Mouse (Mus musculus): ENCODE data around the gene Pgs1. TPM values are rescaled to one million over a fixed set of nuclear protein-coding genes. Genes with fewer than 3 reads are reported as not detected.

Gene Pgs1
- polyA plus RNA-seq, 1 experiment from 2014 or later = 45.9 TPM

- DNase-seq (ENCODE audit: low spot score) (no peak), ATAC-seq (ENCODE audit: insufficient read depth, low FRiP score, low TSS enrichment) (no peak)
- Histone ChIP-seq H3K4me2 (ENCODE audit: low read depth) (no peak overlapping the region), H3K4me3 (ENCODE audit: low read depth, low read length) (no peak overlapping the region), H3K9me3 (ENCODE audit: control insufficient read depth, low read length) (no peaks in the 10 kb centered on the region), H3K9ac (ENCODE audit: low read length) (no peak overlapping the region), H3K27ac (ENCODE audit: low read depth, low read length) (no peak overlapping the region), H3K4me1 (ENCODE audit: control insufficient read depth, insufficient read depth, low read length) (no peaks in the 10 kb centered on the region), H3K36me3 (ENCODE audit: control insufficient read depth, insufficient read depth, low read length) (peaks cover 11% of the 10 kb centered on the region), H3K27me3 (ENCODE audit: control insufficient read depth, insufficient read depth, low read length) (no peaks in the 10 kb centered on the region)
- 75% methylated on average over 2 of the region's 2 CpGs for WGBS
These were observed 38.0 kb downstream of the Pgs1 start for GRCm38 (mm10) chr11:118024111-118024510.

- Histone ChIP-seq H3K27ac (ENCODE audit: low read depth, low read length) (no peak overlapping the region), H3K9ac (ENCODE audit: low read length) (no peak overlapping the region), H3K9me3 (ENCODE audit: control insufficient read depth, low read length) (no peaks in the 10 kb centered on the region), H3K27me3 (ENCODE audit: control insufficient read depth, insufficient read depth, low read length) (no peaks in the 10 kb centered on the region), H3K4me2 (ENCODE audit: low read depth) (no peak overlapping the region), H3K4me3 (ENCODE audit: low read depth, low read length) (no peak overlapping the region), H3K4me1 (ENCODE audit: control insufficient read depth, insufficient read depth, low read length) (no peaks in the 10 kb centered on the region), H3K36me3 (ENCODE audit: control insufficient read depth, insufficient read depth, low read length) (0 out of 2 replicates have a peak, but pooled peaks cover 2% of the 10 kb centered on the region)
- ATAC-seq (ENCODE audit: insufficient read depth, low FRiP score, low TSS enrichment) = no peak
- 94% methylated on average over 6 of the region's 6 CpGs for WGBS
- DNase-seq (ENCODE audit: low spot score) = no peak
These were observed 43.1 kb downstream of the Pgs1 start for GRCm38 (mm10) chr11:118029170-118029569.

GRCm38 (mm10) chr11:118031134-118031533 is 45.0 kb downstream of the Pgs1 start:
- H3K9ac ChIP-seq (ENCODE audit: low read length) = no peak overlapping the region
- no peaks in the 10 kb centered on the region for H3K4me1 ChIP-seq (ENCODE audit: control insufficient read depth, insufficient read depth, low read length)
- H3K27ac ChIP-seq (ENCODE audit: low read depth, low read length) = no peak overlapping the region
- 96% methylated on average over 9 of the region's 9 CpGs for WGBS
- DNase-seq (ENCODE audit: low spot score) (no peak), ATAC-seq (ENCODE audit: insufficient read depth, low FRiP score, low TSS enrichment) (no peak)
- no peak overlapping the region for H3K4me3 ChIP-seq (ENCODE audit: low read depth, low read length)
- H3K27me3 ChIP-seq (ENCODE audit: control insufficient read depth, insufficient read depth, low read length) = no peaks in the 10 kb centered on the region
- H3K9me3 ChIP-seq (ENCODE audit: control insufficient read depth, low read length) = no peaks in the 10 kb centered on the region
- H3K4me2 ChIP-seq (ENCODE audit: low read depth) = no peak overlapping the region
- no peaks in the 10 kb centered on the region for H3K36me3 ChIP-seq (ENCODE audit: control insufficient read depth, insufficient read depth, low read length)

- Histone ChIP-seq H3K4me3 (ENCODE audit: low read depth, low read length) (no peak overlapping the region), H3K9me3 (ENCODE audit: control insufficient read depth, low read length) (no peaks in the 10 kb centered on the region), H3K4me2 (ENCODE audit: low read depth) (no peak overlapping the region), H3K9ac (ENCODE audit: low read length) (no peak overlapping the region), H3K27ac (ENCODE audit: low read depth, low read length) (no peak overlapping the region), H3K36me3 (ENCODE audit: control insufficient read depth, insufficient read depth, low read length) (no peaks in the 10 kb centered on the region), H3K27me3 (ENCODE audit: control insufficient read depth, insufficient read depth, low read length) (no peaks in the 10 kb centered on the region), H3K4me1 (ENCODE audit: control insufficient read depth, insufficient read depth, low read length) (no peaks in the 10 kb centered on the region)
- WGBS = 84% methylated on average over 13 of the region's 13 CpGs
- ATAC-seq (ENCODE audit: insufficient read depth, low FRiP score, low TSS enrichment) = no peak
- no peak for DNase-seq (ENCODE audit: low spot score)
These were observed 48.3 kb downstream of the Pgs1 start for GRCm38 (mm10) chr11:118034395-118034794.

- Histone ChIP-seq H3K9me3 (ENCODE audit: control insufficient read depth, low read length) (no peaks in the 10 kb centered on the region), H3K4me1 (ENCODE audit: control insufficient read depth, insufficient read depth, low read length) (no peaks in the 10 kb centered on the region), H3K36me3 (ENCODE audit: control insufficient read depth, insufficient read depth, low read length) (no peaks in the 10 kb centered on the region), H3K4me3 (ENCODE audit: low read depth, low read length) (no peak overlapping the region), H3K27me3 (ENCODE audit: control insufficient read depth, insufficient read depth, low read length) (no peaks in the 10 kb centered on the region), H3K4me2 (ENCODE audit: low read depth) (no peak overlapping the region), H3K27ac (ENCODE audit: low read depth, low read length) (no peak overlapping the region), H3K9ac (ENCODE audit: low read length) (no peak overlapping the region)
- no peak for ATAC-seq (ENCODE audit: insufficient read depth, low FRiP score, low TSS enrichment)
- DNase-seq (ENCODE audit: low spot score) = no peak
- WGBS = 82% methylated on average over 9 of the region's 9 CpGs
These were observed 49.0 kb downstream of the Pgs1 start for GRCm38 (mm10) chr11:118035068-118035467.

GRCm38 (mm10) chr11:118042791-118043190 is 56.7 kb downstream of the Pgs1 start:
- Histone ChIP-seq H3K27me3 (ENCODE audit: control insufficient read depth, insufficient read depth, low read length) (no peaks in the 10 kb centered on the region), H3K9me3 (ENCODE audit: control insufficient read depth, low read length) (no peaks in the 10 kb centered on the region), H3K9ac (ENCODE audit: low read length) (no peak overlapping the region), H3K4me2 (ENCODE audit: low read depth) (no peak overlapping the region), H3K4me1 (ENCODE audit: control insufficient read depth, insufficient read depth, low read length) (no peaks in the 10 kb centered on the region), H3K27ac (ENCODE audit: low read depth, low read length) (no peak overlapping the region), H3K36me3 (ENCODE audit: control insufficient read depth, insufficient read depth, low read length) (no peaks in the 10 kb centered on the region), H3K4me3 (ENCODE audit: low read depth, low read length) (no peak overlapping the region)
- ATAC-seq (ENCODE audit: insufficient read depth, low FRiP score, low TSS enrichment) (no peak), DNase-seq (ENCODE audit: low spot score) (no peak)
- WGBS = 93% methylated on average over 9 of the region's 9 CpGs

- Histone ChIP-seq H3K4me3 (ENCODE audit: low read depth, low read length) (no peak overlapping the region), H3K4me1 (ENCODE audit: control insufficient read depth, insufficient read depth, low read length) (no peaks in the 10 kb centered on the region), H3K27ac (ENCODE audit: low read depth, low read length) (no peak overlapping the region), H3K9ac (ENCODE audit: low read length) (no peak overlapping the region), H3K27me3 (ENCODE audit: control insufficient read depth, insufficient read depth, low read length) (no peaks in the 10 kb centered on the region), H3K9me3 (ENCODE audit: control insufficient read depth, low read length) (no peaks in the 10 kb centered on the region), H3K36me3 (ENCODE audit: control insufficient read depth, insufficient read depth, low read length) (no peaks in the 10 kb centered on the region), H3K4me2 (ENCODE audit: low read depth) (no peak overlapping the region)
- DNase-seq (ENCODE audit: low spot score) (no peak), ATAC-seq (ENCODE audit: insufficient read depth, low FRiP score, low TSS enrichment) (no peak)
- 70% methylated on average over 14 of the region's 14 CpGs for WGBS
These were observed 57.3 kb downstream of the Pgs1 start for GRCm38 (mm10) chr11:118043293-118043907.

GRCm38 (mm10) chr11:118049641-118050040 is 63.5 kb downstream of the Pgs1 start:
- no peak for ATAC-seq (ENCODE audit: insufficient read depth, low FRiP score, low TSS enrichment)
- no peak for DNase-seq (ENCODE audit: low spot score)
- Histone ChIP-seq H3K4me2 (ENCODE audit: low read depth) (no peak overlapping the region), H3K27ac (ENCODE audit: low read depth, low read length) (no peak overlapping the region), H3K4me1 (ENCODE audit: control insufficient read depth, insufficient read depth, low read length) (no peaks in the 10 kb centered on the region), H3K27me3 (ENCODE audit: control insufficient read depth, insufficient read depth, low read length) (no peaks in the 10 kb centered on the region), H3K36me3 (ENCODE audit: control insufficient read depth, insufficient read depth, low read length) (no peaks in the 10 kb centered on the region), H3K4me3 (ENCODE audit: low read depth, low read length) (no peak overlapping the region), H3K9me3 (ENCODE audit: control insufficient read depth, low read length) (no peaks in the 10 kb centered on the region), H3K9ac (ENCODE audit: low read length) (no peak overlapping the region)
- WGBS = 29% methylated on average over 8 of the region's 8 CpGs

- Histone ChIP-seq H3K27ac (ENCODE audit: low read depth, low read length) (no peak overlapping the region), H3K4me1 (ENCODE audit: control insufficient read depth, insufficient read depth, low read length) (no peaks in the 10 kb centered on the region)
These were observed 64.1 kb downstream of the Pgs1 start for GRCm38 (mm10) chr11:118050174-118050573.

More at GRCm38 (mm10) chr11:118050174-118050573, 64.1 kb downstream of the Pgs1 start:
- ATAC-seq (ENCODE audit: insufficient read depth, low FRiP score, low TSS enrichment) = no peak
- WGBS = 87% methylated on average over 16 of the region's 16 CpGs
- Histone ChIP-seq H3K27me3 (ENCODE audit: control insufficient read depth, insufficient read depth, low read length) (no peaks in the 10 kb centered on the region), H3K36me3 (ENCODE audit: control insufficient read depth, insufficient read depth, low read length) (no peaks in the 10 kb centered on the region), H3K9ac (ENCODE audit: low read length) (no peak overlapping the region), H3K4me3 (ENCODE audit: low read depth, low read length) (no peak overlapping the region), H3K4me2 (ENCODE audit: low read depth) (no peak overlapping the region), H3K9me3 (ENCODE audit: control insufficient read depth, low read length) (no peaks in the 10 kb centered on the region)
- no peak for DNase-seq (ENCODE audit: low spot score)
